Mouse (Mus musculus) regulatory T cell (primary cell): Measurements from ENCODE around the gene Gfod1.

ENCODE experiments used
- in situ Hi-C: fragments of 300-600 bp; cut with MboI, MseI; formaldehyde crosslinking; loops from one replicate; pipeline ENCODE4 v1.15.1; 2025; ENCODE audit warnings: high pct_unique_total_duplicates

Gene Gfod1

DNA sequence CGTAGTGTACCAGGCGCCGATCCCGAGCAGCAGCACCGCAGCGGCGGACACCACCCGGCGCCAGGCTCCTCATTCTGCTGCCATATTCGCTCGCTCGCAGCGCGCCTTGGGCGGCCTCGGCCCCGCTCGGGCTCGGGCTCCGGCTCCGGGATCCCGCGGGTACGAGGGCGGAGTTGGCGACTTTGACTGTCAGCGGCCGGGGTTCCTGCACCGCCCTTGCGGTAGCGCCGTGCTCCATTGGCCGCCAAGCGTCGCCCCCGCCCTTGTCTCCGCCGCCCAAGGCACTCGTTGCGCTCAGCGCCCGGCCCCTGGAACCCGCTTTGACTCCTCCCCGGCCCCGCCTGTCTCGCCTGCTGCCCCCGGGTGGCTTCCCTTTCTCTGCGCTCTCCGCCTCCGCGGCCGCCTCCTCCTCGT is at the start of gene Gfod1:
Gene Gfod1, minus strand, starts transcription at position 155 of the 414 bp plus-strand sequence.
- in situ Hi-C loops: loop anchor here (5.0 kb wide), 1 partner anchor 63 kb away; the partner anchor contains the start of gene Sirt5

DNA sequence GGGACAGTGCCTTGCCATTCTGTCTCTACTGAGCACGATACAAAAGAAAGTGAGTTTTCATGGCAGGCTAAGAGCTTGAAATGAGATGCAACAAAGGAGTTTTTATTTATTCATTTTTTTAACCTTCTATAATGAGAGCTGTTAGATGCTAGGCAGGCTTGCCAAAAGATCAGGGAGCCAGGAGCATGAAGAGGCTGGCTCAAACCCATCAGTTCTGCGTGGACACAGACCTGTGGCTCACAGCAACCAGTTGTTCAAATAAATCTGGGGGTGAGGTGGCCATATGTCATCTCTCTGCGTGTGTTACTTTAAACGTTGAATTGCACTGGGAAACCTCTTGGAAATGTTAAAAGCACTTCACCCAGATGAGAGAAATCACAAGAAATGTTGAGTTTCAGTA is 49.4 kb upstream of the Gfod1 start:
- in situ Hi-C loops: loop anchor here (25.0 kb wide), 1 partner anchor 384 kb away; no protein-coding TSS in a partner anchor

DNA sequence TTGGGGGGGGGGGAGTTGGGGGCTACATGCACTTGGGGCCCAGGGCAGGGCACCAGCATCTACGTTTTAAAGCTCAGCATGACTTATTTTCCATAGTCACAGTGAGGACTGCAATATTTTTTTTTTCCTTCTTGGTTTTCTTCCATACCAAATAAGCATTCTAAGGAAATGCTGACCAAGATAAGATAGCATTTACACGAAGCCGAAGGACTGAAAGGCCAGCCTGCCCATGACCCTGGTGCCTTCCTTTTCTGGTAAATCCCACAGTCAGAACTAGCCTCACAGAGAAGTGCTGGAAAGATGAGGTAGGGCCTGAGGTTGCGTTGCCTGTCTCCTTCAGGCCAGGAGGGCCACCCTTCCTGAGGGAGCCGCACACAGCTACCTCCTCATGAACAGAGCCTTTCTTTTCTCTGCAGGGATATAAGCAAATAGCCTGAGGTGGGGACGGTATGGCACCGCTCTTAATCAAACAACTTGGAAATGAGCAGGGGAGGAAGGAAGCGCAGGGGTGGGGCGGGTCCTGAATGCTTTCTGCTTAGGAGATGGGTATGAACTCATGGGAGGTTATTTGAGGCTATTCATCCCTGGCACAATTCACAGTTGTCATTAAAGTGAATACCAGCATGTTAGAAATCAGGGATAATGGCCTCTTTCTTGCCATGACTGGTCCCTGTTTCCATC is 46.7 kb upstream of the Gfod1 start:
- in situ Hi-C loops: loop anchor here (25.0 kb wide), 1 partner anchor 387 kb away; no protein-coding TSS in a partner anchor

DNA sequence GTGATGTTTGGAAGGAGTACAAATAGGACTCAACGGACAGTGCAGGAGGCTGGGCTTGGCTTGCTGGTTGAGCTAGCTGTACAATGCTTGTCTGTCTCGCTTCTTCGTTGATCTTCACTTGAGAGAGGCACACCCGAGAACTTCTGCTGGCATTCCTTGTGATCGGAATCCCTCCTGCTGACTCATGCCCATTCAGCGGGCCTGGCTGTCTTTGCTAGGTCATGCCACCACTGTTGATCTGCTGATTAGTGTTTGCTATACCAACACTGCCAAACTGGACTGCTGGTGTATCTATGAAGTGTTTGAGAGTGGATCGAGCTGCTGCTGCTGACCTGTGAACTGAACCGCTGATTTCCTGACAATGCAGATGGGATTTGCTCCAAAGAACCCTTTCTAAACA is 45.4 kb upstream of the Gfod1 start:
- in situ Hi-C loops: loop anchor here (25.0 kb wide), 1 partner anchor 512 kb away; no protein-coding TSS in a partner anchor

DNA sequence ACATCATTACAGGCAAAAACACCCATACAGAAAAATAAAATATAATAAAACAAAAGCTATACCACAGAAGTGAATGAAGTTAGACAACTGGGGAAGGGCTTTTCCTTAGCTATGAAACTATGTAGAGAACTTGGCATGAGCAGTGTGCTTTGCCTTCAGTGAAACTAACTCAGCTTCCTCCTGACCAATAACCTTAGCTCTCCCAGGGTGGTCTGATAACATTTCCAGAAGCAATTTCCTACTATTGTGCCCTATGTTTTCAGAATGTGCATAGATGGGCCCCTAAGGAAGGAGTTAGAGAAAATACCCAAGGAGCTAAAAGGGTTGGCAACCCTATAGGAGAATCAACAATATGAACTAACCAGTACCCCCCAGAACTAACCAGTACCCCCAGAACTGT is 42.9 kb upstream of the Gfod1 start:
- in situ Hi-C loops: loop anchor here (25.0 kb wide), 1 partner anchor 510 kb away; no protein-coding TSS in a partner anchor

DNA sequence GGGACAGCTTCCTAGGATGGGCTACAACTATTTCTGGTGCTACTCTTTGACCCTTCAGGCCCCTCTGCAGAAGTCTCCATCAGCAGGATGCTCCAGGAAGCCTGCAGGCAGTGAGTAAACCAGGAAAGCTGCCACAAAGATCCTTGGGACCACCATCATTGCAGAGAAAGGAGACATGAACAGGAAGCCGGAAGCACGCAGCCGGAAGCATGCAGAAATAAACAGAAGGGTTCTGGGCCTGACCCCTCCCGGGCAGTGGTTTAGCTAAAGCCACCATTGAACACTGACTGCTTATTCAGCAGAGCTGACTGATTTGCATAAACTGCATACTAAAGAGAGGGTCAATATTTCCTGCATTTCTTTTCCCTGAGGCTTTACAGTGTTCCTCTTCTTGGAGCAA is 34.7 kb upstream of the Gfod1 start:
- in situ Hi-C loops: loop anchor here (25.0 kb wide), 1 partner anchor 501 kb away; no protein-coding TSS in a partner anchor

DNA sequence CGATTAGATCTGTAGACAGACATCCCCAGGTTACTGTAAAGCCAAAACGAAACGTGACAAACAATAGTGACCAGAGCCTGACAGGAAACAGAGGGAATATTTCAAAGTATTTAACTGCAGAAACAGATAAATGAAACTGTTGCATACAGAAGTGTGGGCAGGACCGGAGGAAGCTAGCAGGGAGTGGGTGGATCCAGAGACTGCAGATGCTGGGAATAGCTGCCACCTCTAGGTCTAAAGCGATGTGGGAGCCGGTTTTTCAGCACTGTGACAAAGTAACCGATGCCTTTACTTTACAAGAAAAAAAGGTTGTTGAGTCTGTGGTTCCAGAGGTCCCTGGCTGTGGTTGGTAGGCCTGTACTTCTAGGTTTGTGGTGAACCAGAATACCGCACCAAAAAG is 34.0 kb upstream of the Gfod1 start:
- in situ Hi-C loops: loop anchor here (25.0 kb wide), 1 partner anchor 501 kb away; no protein-coding TSS in a partner anchor

DNA sequence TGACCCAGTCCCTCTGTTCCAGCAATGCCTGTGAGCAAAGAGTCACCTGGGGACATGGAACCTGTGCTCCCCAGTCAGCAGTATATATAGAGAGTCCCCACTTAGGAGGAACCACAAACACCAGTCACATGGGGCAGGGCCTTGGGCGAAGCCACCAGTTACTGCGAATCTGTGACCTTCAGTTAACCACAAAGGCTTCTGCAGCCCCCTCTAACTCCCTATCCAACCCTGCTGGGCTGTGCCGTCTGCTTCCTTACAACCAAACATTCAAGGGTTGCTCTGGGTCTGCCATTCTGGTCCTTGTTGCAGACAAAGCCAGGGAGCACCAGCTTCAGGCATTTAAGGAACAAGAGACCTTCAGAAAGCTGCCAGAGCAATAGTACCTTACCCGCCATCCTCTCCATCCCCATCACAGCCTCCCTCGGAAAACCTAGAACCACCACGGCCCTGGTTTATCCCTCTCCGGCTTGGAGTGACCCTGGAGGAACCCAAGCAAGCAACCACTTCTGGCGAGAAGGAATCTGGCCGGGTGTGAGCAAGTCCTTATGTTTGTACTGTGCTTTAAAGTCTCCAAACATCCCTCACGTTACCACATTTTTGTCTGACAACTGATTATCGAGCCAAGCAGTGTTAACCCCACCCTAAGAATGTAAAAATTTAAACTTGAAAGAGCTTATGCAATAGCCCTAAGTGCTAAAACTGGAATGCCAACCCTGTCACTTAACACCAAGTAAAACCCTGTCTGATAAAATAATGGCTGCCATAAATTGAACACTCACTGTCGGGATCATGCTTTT is 32.7 kb upstream of the Gfod1 start:
- in situ Hi-C loops: loop anchor here (25.0 kb wide), 1 partner anchor 499 kb away; no protein-coding TSS in a partner anchor

DNA sequence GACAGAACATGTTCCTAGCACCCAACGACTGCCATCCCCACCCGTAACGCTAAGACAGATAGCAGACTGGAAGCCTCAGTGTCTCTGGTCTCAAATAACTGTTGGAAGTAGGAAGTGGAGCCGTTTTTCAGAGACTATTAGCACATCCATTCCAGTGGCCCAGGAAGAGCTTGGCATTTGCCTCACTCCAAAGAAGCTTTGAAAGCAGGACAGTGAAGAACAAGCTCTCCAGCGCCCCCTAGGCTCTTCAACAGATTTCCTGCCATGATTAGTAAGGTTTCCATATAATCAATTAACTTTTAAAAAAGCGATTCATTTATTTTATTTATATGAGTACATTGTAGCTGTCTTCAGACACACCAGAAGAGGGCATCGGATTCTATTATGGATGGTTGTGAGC is 28.6 kb upstream of the Gfod1 start:
- in situ Hi-C loops: loop anchor here (25.0 kb wide), 1 partner anchor 495 kb away; no protein-coding TSS in a partner anchor

DNA sequence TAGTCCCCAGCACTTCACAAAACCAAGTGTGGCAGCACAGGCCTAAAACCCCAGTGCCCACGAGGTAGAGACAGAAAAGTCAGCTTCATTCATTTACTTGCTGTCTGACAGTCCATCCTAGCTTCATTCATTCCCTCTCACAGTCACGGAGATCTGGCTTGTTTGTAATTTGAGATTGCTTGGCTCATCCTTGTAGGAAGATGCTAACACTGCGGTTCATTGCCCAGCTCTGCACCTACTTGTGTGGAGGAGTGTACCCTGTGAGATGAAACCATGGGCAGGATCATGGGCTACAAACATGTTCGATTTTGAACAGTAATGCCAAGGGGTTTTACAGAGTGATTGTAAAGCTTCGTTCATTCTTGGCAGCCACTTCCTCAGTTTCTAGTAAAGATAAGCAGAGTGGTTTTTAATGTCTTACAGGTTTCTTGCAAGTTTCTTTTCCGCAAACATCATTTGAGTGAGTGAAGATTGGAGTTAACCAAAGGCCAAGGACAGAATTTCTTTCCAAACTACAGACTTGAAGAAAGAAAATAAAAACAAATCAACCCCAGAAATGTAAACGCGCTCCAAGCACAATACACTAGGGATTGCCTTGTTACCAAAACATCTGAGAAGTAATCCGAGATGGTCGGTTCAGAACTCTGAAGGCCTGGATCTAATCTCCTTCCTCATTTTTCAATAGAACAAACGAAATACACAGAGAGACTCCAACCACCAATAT is 27.9 kb upstream of the Gfod1 start:
- in situ Hi-C loops: loop anchor here (25.0 kb wide), 1 partner anchor 495 kb away; no protein-coding TSS in a partner anchor

DNA sequence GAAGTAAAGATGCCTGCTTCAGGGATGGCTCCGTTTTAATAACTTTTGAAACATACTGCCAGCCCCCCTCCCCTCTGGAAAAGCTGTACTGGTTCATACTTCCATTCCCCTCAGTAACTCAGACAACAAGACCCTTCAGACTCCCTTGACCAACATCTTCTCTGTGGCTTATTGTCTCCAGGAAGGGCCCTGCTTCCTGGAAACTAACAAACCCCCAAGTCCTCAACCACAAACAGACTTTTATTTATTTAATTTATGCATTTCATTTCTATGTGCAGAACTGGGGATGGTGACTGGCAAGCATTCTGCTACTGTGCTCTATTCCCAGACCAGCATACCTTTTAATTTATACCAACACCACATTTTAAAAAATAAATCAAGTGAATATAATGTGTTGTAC is 21.5 kb upstream of the Gfod1 start:
- in situ Hi-C loops: loop anchor here (25.0 kb wide), 1 partner anchor 488 kb away; no protein-coding TSS in a partner anchor

DNA sequence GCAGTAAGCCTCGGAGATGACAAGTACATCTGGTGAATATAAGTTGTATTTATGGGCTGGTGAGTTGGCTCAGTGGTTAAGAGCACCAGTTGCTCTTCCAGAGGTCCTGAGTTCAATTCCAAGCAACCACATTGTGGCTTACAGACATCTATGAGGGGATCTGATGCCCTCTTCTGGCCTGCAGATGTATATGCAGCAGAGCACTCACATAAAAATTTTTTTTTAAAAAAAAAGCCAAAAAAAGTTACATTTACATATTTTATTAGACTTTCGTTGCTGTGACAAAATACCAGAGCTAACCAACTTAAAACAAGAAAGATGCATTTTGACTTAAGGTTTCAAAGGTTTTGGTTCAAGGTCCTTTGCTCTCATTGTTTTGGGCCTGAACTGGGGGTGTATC is 17.5 kb upstream of the Gfod1 start:
- in situ Hi-C loops: loop anchor here (5.0 kb wide), 1 partner anchor 119 kb away; no protein-coding TSS in a partner anchor

DNA sequence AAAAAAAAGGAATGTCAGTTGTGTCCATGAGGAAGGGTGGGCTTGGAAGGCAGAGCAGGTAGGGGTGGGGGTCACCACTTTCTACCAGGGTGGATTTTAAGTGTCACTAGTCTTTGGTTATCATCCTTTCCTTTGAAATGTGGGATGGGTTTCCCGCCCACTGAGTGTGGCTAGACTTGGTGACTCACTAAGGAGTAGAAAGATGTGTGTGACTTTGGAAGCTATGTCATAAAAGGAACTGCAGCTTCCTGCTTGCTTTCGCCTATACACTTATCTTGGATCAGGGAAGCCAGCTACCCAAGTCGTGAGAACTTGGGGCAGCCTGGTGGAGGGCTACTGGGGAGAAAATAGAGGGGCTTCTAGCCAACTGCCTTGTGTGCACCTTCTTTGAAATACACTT is 15.4 kb upstream of the Gfod1 start:
- in situ Hi-C loops: no loop called here

DNA sequence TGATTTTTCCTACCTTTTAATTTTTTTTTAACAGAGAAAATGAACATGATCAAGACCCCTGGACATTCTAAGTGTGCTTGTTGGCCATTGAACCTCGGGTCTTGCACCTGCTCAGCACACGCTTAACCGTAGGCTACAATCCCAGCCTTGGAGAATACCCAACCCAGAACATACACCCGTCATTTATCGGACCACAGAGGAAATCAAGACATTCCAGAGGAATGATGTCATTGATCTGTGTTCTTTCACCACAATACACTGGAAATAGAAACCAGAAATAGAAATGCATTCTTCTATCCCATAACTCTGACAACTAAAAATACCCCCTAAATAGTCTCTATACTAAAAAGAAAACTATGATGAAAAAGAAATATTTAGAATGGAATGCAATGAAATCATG is 13.4 kb upstream of the Gfod1 start:
- in situ Hi-C loops: no loop called here

DNA sequence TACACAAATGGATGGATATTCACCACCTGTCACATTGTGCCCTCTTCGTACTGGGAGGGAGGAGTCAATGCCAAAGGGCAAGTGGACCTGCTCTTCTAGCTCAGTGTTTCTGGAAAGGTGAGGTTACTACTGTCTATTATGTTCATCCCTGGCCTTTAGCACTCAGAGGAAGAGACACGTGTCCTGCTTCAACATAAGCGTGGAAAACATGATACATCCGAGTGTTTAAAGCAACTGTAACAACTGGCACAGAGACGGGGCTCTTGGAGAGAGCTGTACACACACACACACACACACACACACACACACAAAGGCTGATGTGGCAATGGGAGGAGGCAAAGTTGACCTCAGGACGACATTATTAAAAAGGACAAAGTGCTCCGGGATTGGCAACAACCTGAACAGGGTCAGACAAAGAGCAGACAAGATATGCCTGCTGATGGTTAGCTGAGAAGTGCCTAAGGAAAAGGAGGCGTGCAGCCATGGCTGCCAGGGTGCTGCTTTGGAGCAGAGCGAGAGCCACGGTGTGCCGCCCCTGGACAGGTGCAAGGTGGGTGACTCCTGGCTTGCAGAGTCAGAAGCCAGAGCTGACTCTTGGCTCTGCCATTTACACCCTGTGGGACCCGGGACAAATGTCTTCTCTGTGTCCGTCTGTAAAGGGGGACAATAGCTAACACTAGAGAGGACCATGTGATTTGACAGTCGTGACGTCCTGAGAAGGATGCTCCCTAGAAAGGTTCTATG is 1.4 kb upstream of the Gfod1 start:
- in situ Hi-C loops: no loop called here

DNA sequence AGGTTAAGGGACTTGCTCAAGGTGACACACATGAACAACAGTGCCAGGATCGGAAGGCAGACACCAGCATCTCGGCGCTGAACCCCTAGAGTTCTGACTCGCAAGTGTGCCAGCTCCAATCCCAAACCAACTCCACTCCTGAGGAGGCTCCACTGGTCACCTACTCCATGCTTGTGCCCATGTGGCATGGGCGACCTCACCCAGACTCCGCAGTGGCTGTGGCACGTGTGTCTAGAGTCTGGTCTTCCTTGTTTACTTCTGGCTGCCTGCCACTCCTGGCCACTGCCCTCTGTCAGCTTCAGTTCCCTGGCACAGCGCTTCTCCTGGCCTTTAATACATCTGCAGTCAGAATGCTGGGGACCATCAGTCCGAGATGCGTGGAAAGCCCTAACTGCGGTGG is 728 bp upstream of the Gfod1 start:
- in situ Hi-C loops: loop anchor here (5.0 kb wide), 1 partner anchor 63 kb away; the partner anchor contains the start of gene Sirt5

DNA sequence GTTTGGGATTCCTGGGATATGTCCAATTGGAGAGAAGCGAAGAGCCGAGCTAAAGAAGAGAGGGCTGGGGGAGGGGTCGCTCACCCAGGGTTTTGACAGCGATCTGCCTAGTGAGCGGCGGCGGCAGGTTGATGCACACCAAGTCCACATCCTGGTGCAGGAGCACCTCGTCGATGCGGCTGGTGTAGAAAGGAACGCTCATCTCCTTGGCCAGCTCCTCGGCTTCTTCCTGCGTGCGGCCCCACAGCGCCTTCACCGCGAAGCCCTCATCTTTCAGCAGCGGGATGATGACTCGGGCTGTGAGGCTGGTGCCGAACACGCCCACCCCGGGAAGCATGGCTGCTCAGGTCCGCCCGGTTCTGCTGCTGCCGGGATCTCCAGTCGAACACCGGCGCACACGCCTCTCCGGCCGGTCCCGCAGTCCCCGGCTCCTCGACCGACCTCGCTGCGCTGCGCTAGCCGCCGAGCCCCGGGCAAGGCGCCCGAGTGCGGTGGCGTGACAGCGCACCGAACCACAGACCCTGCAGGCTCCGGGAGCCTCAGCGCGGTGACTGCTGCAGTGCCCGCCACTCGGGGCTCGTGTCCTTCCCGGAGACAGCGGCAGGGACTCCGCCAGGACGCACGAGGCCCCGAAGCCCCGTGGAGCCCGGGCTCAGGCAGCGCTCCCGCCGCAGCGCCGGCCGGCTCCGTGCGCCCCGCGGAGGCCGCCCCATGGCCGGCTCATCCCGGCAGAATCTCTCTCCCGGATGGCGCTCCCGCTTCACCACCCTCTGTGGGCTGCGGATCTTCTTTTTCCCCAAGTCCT is 609 bp downstream of the Gfod1 start:
- in situ Hi-C loops: loop anchor here (5.0 kb wide), 1 partner anchor 64 kb away; the partner anchor contains the start of gene Sirt5

DNA sequence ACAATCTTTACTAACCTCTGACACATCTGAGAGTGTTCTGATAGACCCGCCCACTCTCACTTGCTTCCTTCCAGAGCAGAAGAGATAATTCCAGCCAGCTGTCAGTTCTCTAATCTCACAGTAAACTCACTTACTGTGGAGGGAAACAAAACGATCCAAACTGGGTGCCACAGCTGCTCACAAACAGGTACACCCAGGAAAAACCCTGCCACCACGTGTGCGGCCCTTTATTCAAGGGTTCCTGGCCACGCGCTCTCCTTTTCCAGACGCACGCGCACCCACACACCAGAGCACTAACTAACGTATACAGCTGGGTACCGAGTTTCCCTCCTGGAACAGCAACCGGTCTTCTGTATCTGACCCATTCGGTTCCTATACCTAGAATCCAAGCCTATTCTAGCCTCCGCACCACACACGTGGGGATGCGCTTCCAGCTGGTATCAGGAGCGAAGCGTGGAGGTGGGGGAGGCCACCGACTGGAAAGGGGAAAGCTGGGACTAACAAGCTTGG is 1.3 kb downstream of the Gfod1 start:
- in situ Hi-C loops: loop anchor here (5.0 kb wide), 1 partner anchor 65 kb away; the partner anchor contains the start of gene Sirt5

DNA sequence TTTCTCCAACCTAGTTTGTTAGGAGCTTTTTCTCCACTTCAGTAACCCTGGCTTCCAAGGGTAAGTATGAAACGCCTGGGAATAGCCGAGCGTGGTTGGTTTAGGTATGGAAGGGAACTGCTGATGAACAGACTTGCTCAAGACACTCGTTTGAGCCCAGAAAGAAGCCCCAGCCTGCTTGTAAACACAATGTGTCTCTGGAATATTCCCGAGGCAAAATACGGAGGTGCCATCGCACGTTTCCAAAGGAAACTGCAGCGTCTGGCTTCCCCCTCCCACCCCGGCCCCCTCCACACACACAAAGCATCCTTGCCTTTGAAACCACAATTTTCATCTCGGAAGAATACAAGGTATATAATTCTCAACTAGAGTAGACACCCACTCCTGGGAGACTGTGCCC is 1.7 kb downstream of the Gfod1 start:
- in situ Hi-C loops: loop anchor here (5.0 kb wide), 1 partner anchor 65 kb away; the partner anchor contains the start of gene Sirt5
